16 mouse cellular contexts compared by ENCODE assay signal in the genomic region with DNA sequence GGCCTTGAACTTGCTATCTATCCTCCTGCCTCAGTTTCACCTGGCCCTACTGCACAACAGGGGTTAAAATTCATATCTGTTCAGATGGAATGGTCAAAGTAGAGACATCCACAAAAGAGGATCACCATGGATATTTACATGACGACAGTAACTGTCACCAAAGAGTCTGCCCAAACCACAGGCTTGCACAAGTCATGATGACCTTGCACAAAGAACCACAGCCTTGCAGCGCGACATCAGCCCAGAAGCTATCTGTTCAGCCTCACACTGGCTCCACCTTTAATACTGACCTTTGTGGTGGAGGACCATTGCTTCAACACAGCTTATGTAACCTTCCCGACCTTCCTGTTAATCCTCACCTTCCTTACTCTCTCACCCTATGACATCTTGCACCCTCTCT. TPM values are rescaled to one million over a fixed set of nuclear protein-coding genes. Genes with fewer than 3 reads are reported as not detected.
DNase-seq lines count a peak whose midpoint lies in the region; ATAC-seq lines count a peak whose summit lies in the region.
"Had no signal": no experiment of that assay in that cellular context is flagged by ENCODE, and none has a peak within 500 bp of the region (broad histone marks: within the 10 kb centered on the region; RNA-seq: fewer than 3 reads in every experiment).

No protein-coding gene starts in this region.

- no peaks in the 10 kb centered on the region for H3K27me3 ChIP-seq in liver, embryonic 12.5 days (replicated peaks)
- H3K27me3 ChIP-seq: embryonic facial prominence, embryonic 13.5 days had no signal

- no peak overlapping the region for H3K9ac ChIP-seq in liver, embryonic 12.5 days
- H3K9ac ChIP-seq: embryonic facial prominence, embryonic 13.5 days had no signal

- DNase-seq in 416B (ENCODE audit: low read depth): peak; percentile 97
- DNase-seq in adrenal gland, postnatal 25 days: peak; percentile 35
- no peak for DNase-seq in kidney, postnatal 36 days
- no peak for DNase-seq in urinary bladder, postnatal 4 days (ENCODE audit: low spot score in 2 of 2)
- no peak for DNase-seq in kidney, postnatal 25 days
- no peak for DNase-seq in B cell, adult 2 months
- DNase-seq: cerebellum, adult 9-10 months; spleen, adult 18-20 months; thymus, postnatal 4 days had no signal

- H3K36me3 ChIP-seq in liver, embryonic 12.5 days: no peaks in the 10 kb centered on the region
- H3K36me3 ChIP-seq: embryonic facial prominence, embryonic 13.5 days; heart, embryonic 10.5 days; midbrain, embryonic 10.5 days had no signal

- H3K9me3 ChIP-seq in liver, embryonic 12.5 days (replicated peaks): no peaks in the 10 kb centered on the region
- H3K9me3 ChIP-seq: embryonic facial prominence, embryonic 13.5 days; heart, embryonic 10.5 days; midbrain, embryonic 10.5 days had no signal

- no peak overlapping the region for H3K4me2 ChIP-seq in liver, embryonic 12.5 days
- H3K4me2 ChIP-seq: embryonic facial prominence, embryonic 13.5 days had no signal

- WGBS in liver, embryonic 12.5 days (ENCODE audit: insufficient replicate concordance): 21% methylated on average over 4 of the region's 4 CpGs

- ATAC-seq in liver, embryonic 12.5 days: peak; percentile 76
- peak; percentile 88 for ATAC-seq in megakaryocyte, adult 5-6 weeks (ENCODE audit: poor library complexity, severe bottlenecking)
- ATAC-seq: intestine, embryonic 16.5 days had no signal

- no peak overlapping the region for H3K4me3 ChIP-seq in liver, embryonic 12.5 days
- H3K4me3 ChIP-seq: embryonic facial prominence, embryonic 13.5 days; heart, embryonic 10.5 days; midbrain, embryonic 10.5 days had no signal

- peaks cover 13% of the 10 kb centered on the region; the same call in 1 of the 2 replicates for H3K4me1 ChIP-seq in liver, embryonic 12.5 days
- H3K4me1 ChIP-seq: embryonic facial prominence, embryonic 13.5 days; heart, embryonic 10.5 days; midbrain, embryonic 10.5 days had no signal

- peak overlapping the region; percentile 27; the same call in 1 of the 2 replicates for H3K27ac ChIP-seq in liver, embryonic 12.5 days
- H3K27ac ChIP-seq: embryonic facial prominence, embryonic 13.5 days; heart, embryonic 10.5 days; midbrain, embryonic 10.5 days had no signal

RNA-seq across cellular contexts. Expression of a gene that starts 17.7 kb away (rescaled TPM):
- 0.76 and 0.95 TPM in 2 replicates for total RNA-seq in adrenal gland, postnatal 25 days (2021)
- polyA plus RNA-seq in liver, embryonic 12.5 days (2016; fragmentation: Nextera tagmentation; extraction: Ambion mirVana): 3.7 and 4.6 TPM in 2 replicates
- total RNA-seq in megakaryocyte, adult 5-6 weeks (2015): 38.1 and 38.5 TPM in 2 replicates
- total RNA-seq in megakaryocyte, adult 5-6 weeks (2017): 71.1 and 83.8 TPM in 2 replicates

RNA-seq across cellular contexts. Expression of a gene that starts 26.6 kb away (rescaled TPM):
- 0.57 and 0.64 TPM in 2 replicates for total RNA-seq in adrenal gland, postnatal 25 days (2021)
- polyA plus RNA-seq in liver, embryonic 12.5 days (2016; fragmentation: Nextera tagmentation; extraction: Ambion mirVana): 0.39 and 0.67 TPM in 2 replicates
- total RNA-seq in megakaryocyte, adult 5-6 weeks (2015): 107 TPM in 2 replicates
- total RNA-seq in megakaryocyte, adult 5-6 weeks (2017): 82.9 and 97.3 TPM in 2 replicates
- total RNA-seq: left cerebral cortex, postnatal 10 days had no signal
- polyA plus RNA-seq: midbrain, embryonic 10.5 days had no signal

RNA-seq across cellular contexts. Expression of a gene that starts 56.6 kb away (rescaled TPM):
- 5.4 and 13.9 TPM in 2 replicates for total RNA-seq in adrenal gland, postnatal 25 days (2021)
- 14.3 TPM in 2 replicates for polyA plus RNA-seq in liver, embryonic 12.5 days (2016; fragmentation: Nextera tagmentation; extraction: Ambion mirVana)
- 0.04 and 0.32 TPM in 2 replicates for total RNA-seq in megakaryocyte, adult 5-6 weeks (2015)
- 0.37 and 0.89 TPM in 2 replicates for total RNA-seq in megakaryocyte, adult 5-6 weeks (2017)

Comparison
In these comparisons a context has a peak if more than half of its experiments do, and no peak if none do; other contexts are left out.
1. DNase-seq: peak in 416B (single experiment) and adrenal gland, postnatal 25 days (single experiment); none in kidney, postnatal 36 days (0 of 2), urinary bladder, postnatal 4 days (0 of 2), kidney, postnatal 25 days (0 of 2) and B cell, adult 2 months (0 of 2).
2. RNA of a gene that starts 17.7 kb away (total RNA-seq): 38.1 to 83.8 TPM in megakaryocyte, adult 5-6 weeks; 0.76 to 0.95 TPM in adrenal gland, postnatal 25 days; every median in the first group is over 10 times any median in the second.
3. RNA of a gene that starts 26.6 kb away (total RNA-seq): 82.9 to 107 TPM in megakaryocyte, adult 5-6 weeks; 0.57 to 0.64 TPM in adrenal gland, postnatal 25 days; every median in the first group is over 10 times any median in the second.